Mouse (Mus musculus) kidney, adult 2 months (tissue): ENCODE data around the gene Fgd2. TPM values are rescaled to one million over a fixed set of nuclear protein-coding genes. Genes with fewer than 3 reads are reported as not detected.
"Not testable (repeated sequence)": the region's sequence is repeated elsewhere in the genome, so short reads cannot be mapped to it uniquely, and the experiment has no call there.

Experiments
- DNase-seq: peaks from one replicate; pipeline ENCODE4 v3.0.0; 2021
- H3K27ac ChIP-seq: fragments of 200-500 bp; 2 replicates; pipeline ENCODE4 v1.5.1; 2012; ENCODE audit warnings: low read depth, low read length, control low read depth, inconsistent platforms; ENCODE audit not compliant: insufficient read depth
- H3K27me3 ChIP-seq: fragments of 200-500 bp; replicated peaks from 2 replicates; pipeline ENCODE4 v1.6.1; 2012; ENCODE audit warnings: mild to moderate bottlenecking, moderate library complexity, low read length, inconsistent platforms; ENCODE audit not compliant: control insufficient read depth, insufficient read depth
- H3K36me3 ChIP-seq: fragments of 200-500 bp; 2 replicates; pipeline ENCODE4 v1.6.1; 2012; ENCODE audit warnings: mild to moderate bottlenecking, moderate library complexity, low read length, inconsistent platforms; ENCODE audit not compliant: control insufficient read depth, insufficient read depth
- H3K4me1 ChIP-seq: fragments of 200-500 bp; 2 replicates; pipeline ENCODE4 v1.6.1; 2011; ENCODE audit warnings: low read length; ENCODE audit not compliant: control insufficient read depth, insufficient read depth
- H3K4me3 ChIP-seq: fragments of 200-500 bp; 2 replicates; pipeline ENCODE4 v1.5.1; 2011; ENCODE audit warnings: mild to moderate bottlenecking, low read depth, low read length, control low read depth; ENCODE audit not compliant: insufficient read depth
- CTCF ChIP-seq: fragments of 200-500 bp; conservative IDR thresholded peaks from 2 replicates; pipeline ENCODE4 v1.5.1; 2011; ENCODE audit warnings: low read depth, mild to moderate bottlenecking, control low read depth, low read length, moderate library complexity, mixed read lengths; ENCODE audit not compliant: insufficient read depth, insufficient read length
- POLR2A ChIP-seq: fragments of 200-500 bp; IDR thresholded peaks from one replicate; pipeline ENCODE4 v1.6.1; 2011; ENCODE audit warnings: low read depth, low read length, control low read depth
- WGBS: fragments of 180-500 bp; shearing (Covaris S2); methylation state at CpG from one replicate; pipeline ENCODE4 v1.1.7; 2018; 5-methylcytosine and 5-hydroxymethylcytosine counted together
- polyA plus RNA-seq: library from polyadenylated mRNA; depleted of rRNA; stranded (reverse); fragments of >200 nt; gene quantifications from 2 replicates; pipeline ENCODE4 v1.2.3, GENCODE M21; 2012

The Fgd2 gene
- polyA plus RNA-seq, 1 experiment, result 11.4 TPM

- TF ChIP-seq CTCF, result no peak
- no peak for TF ChIP-seq POLR2A
- Histone ChIP-seq H3K4me1 (peaks cover 26% of the 10 kb centered on the region), H3K27me3 (no peaks in the 10 kb centered on the region), H3K27ac (no peak overlapping the region), H3K36me3 (no peaks in the 10 kb centered on the region), H3K4me3 (no peak overlapping the region)
- DNase-seq, result no peak
- 91% methylated on average over 12 of the region's 12 CpGs for WGBS
These were observed 15.4 kb upstream of the Fgd2 start for GRCm38 (mm10) chr17:29345272-29345671.

DNA sequence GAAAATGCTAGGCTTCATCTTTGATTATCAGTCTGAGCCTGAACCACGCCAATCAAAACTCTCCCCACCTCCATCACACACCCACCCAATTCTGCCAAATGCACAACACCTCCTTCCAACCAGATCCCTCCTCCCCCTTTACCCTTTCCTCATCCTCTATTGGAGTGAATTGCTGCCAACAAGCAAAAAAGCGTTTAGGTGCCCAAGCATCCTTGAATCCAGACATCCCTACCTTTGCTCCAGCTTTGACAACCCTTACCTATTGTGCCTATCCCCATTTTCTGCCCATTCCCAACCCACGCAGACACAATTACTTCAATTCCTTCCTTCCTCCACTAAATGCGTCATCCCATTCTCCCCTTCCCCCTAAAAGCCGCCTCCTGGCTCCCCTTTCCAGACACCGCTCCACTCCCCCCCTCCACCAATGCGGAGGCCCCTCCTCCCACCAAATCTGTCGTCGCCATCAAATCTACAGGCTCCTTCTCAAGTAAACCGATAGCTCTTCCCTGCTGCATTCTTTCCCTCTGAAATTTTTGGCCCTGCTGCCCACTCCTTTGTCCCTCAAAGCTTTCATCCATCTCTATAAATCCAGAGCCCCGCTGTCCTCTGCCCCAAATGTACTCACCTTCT is 14.1 kb upstream of the Fgd2 start:
- Histone ChIP-seq H3K4me1 (peaks cover 23% of the 10 kb centered on the region), H3K4me3 (peak overlapping the region; percentile 77), H3K36me3 (no peaks in the 10 kb centered on the region), H3K27ac (peak overlapping the region; percentile 40), H3K27me3 (no peaks in the 10 kb centered on the region)
- WGBS, result 8% methylated on average over 11 of the region's 11 CpGs
- TF ChIP-seq POLR2A, result no peak
- TF ChIP-seq CTCF, result no peak
- DNase-seq, result peak; percentile 33

DNA sequence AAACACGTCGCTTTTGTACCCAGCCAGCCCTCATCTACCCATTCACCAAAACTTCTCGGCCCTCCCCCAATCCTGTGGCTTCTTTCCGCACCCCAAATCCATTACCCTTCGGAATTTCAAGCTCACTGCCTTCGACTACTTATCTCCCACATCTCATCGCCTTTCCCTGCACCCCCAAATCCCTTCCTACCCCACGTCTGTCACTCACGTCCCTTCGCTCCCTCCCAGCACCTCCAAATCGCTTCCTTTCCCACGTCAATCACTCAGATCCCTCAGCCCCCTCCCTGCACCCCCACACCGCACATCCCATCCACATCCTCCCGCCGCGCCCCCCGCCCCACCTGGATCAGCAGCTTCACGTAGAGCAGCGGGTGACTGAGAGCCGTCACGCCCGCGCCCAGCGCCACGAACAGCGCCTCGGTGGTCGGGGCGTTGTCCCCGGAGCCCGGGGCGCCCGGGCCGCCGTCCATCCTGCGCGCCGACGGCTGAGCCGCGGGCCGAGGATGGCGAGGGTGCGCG is 13.5 kb upstream of the Fgd2 start:
- H3K36me3 ChIP-seq, result no peaks in the 10 kb centered on the region
- peak overlapping the region; percentile 77 for H3K4me3 ChIP-seq
- TF ChIP-seq POLR2A (no peak), CTCF (no peak)
- H3K27ac ChIP-seq, result peak overlapping the region; percentile 40
- peaks cover 17% of the 10 kb centered on the region for H3K4me1 ChIP-seq
- DNase-seq, result no peak
- H3K27me3 ChIP-seq, result no peaks in the 10 kb centered on the region
- WGBS, result under 1% methylated on average over 45 of the region's 45 CpGs

DNA sequence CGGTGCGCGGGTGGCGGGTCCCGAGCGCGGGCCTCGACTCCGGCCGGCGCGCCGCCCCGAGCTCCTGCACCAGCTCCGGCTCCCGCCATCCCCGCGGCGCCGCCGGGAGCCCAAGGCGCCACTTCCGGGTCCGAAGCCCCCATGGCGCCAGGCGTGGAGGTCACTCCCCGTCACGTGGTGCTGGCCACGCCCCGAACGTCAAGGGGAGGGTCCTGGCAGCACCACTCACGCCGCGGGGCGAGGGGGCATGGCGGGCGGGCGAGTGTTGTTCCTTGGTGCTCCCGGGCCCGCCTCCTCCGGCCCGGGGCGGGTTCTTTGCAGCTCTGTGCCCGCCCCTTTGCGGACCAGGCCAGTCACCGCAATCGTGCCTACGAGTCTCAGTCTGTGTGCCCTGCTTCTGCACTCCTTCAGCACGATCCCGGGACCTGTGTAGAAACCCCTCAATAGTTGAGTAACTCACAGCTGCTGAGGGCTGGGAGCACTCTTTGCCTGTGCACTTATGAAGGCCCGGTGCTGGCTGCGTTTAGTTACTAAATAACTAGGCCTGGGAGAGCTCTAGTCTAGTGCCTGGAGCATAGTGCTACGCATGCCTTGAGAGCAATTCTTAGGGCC is 13.0 kb upstream of the Fgd2 start, which contains the start of gene Mtch1:
Gene Mtch1 (minus strand): TSS at position 290 of the 612 bp plus-strand sequence.
- Histone ChIP-seq H3K36me3 (no peaks in the 10 kb centered on the region), H3K27me3 (no peaks in the 10 kb centered on the region), H3K4me3 (peak within 1 kb of the TSS; percentile 77), H3K4me1 (peaks cover 11% of the 10 kb centered on the region), H3K27ac (peak within 1 kb of the TSS; percentile 87)
- under 1% methylated on average over 53 of the region's 53 CpGs for WGBS
- TF ChIP-seq CTCF (no peak), POLR2A (peak; percentile 27)
- peak; percentile 99 for DNase-seq

GRCm38 (mm10) chr17:29348996-29349395 is 11.7 kb upstream of the Fgd2 start:
- no peaks in the 10 kb centered on the region for H3K27me3 ChIP-seq
- H3K4me1 ChIP-seq, result peaks cover 11% of the 10 kb centered on the region; the same call in 1 of the 2 replicates
- H3K27ac ChIP-seq, result peak overlapping the region; percentile 50
- DNase-seq, result peak; percentile 64
- no peak overlapping the region for H3K4me3 ChIP-seq
- WGBS, result 56% methylated on average over 2 of the region's 2 CpGs
- H3K36me3 ChIP-seq, result no peaks in the 10 kb centered on the region
- no peak for TF ChIP-seq CTCF
- no peak for TF ChIP-seq POLR2A

GRCm38 (mm10) chr17:29351056-29351455 is 9.7 kb upstream of the Fgd2 start:
- not testable (repeated sequence) for H3K27me3 ChIP-seq, H3K4me3 ChIP-seq, H3K27ac ChIP-seq, H3K36me3 ChIP-seq, DNase-seq
- WGBS, result 90% methylated on average over 5 of the region's 5 CpGs
- peaks cover 22% of the 10 kb centered on the region for H3K4me1 ChIP-seq

- peak; percentile 60 for DNase-seq
- TF ChIP-seq POLR2A, result no peak
- no peak for TF ChIP-seq CTCF
- no peaks in the 10 kb centered on the region for H3K36me3 ChIP-seq
- H3K27ac ChIP-seq, result peak overlapping the region; percentile 92
- H3K4me1 ChIP-seq, result peaks cover 19% of the 10 kb centered on the region
- H3K4me3 ChIP-seq, result no peak overlapping the region
- 23% methylated on average over 5 of the region's 5 CpGs for WGBS
- H3K27me3 ChIP-seq, result no peaks in the 10 kb centered on the region
These were observed 5.3 kb upstream of the Fgd2 start for GRCm38 (mm10) chr17:29355461-29355840.
